Mouse (Mus musculus) C2C12 (cell line): ENCODE results near the gene Erich3.

Experiments
- CTCF ChIP-seq: IDR thresholded peaks from one replicate; pipeline ENCODE4 v1.5.1; 2011; ENCODE audit not compliant: control insufficient read depth, insufficient read depth, insufficient read length
- MAX ChIP-seq: IDR thresholded peaks from one replicate; pipeline ENCODE4 v1.6.1; 2011; ENCODE audit warnings: mild to moderate bottlenecking, control low read depth
- MYOD1 ChIP-seq: IDR thresholded peaks from one replicate; pipeline ENCODE4 v1.6.1; 2011; ENCODE audit warnings: low read depth; ENCODE audit not compliant: control insufficient read depth, insufficient read length
- USF1 ChIP-seq: IDR thresholded peaks from one replicate; pipeline ENCODE4 v1.6.1; 2011; ENCODE audit warnings: low read depth, mild to moderate bottlenecking, control low read depth, moderate library complexity

- TF ChIP-seq CTCF (no peak), MYOD1 (no peak), MAX (no peak), USF1 (no peak)
These were observed 129.9 kb downstream of the Erich3 start for GRCm38 (mm10) chr3:154793571-154793970.
